Mouse (Mus musculus) embryo, embryonic 11 days (tissue): ENCODE data around the gene Gm20817.
"Not testable (repeated sequence)": the region's sequence is repeated elsewhere in the genome, so short reads cannot be mapped to it uniquely, and the experiment has no call there.

Experiments
- DNase-seq: peaks from one replicate; pipeline ENCODE4 v3.0.0-alpha.2; 2015

The Gm20817 gene

GRCm38 (mm10) chrY:68832628-68833027 lies at the start of gene Gm20817:
Gene Gm20817, minus strand, starts transcription at chrY:68832728.
- DNase-seq: not testable (repeated sequence)
